Mouse (Mus musculus): ENCODE measurements around the gene Gast. TPM values are rescaled to one million over a fixed set of nuclear protein-coding genes. Genes with fewer than 3 reads are reported as not detected.
A peak's percentile ranks its signal among the peaks of the same experiment; 100 is the strongest.

Gast gene
- polyA plus RNA-seq, 1 experiment: not detected

- H3K27me3 ChIP-seq (ENCODE audit: control insufficient read depth, insufficient read depth, low read length, poor library complexity, severe bottlenecking): no peaks in the 10 kb centered on the region
- H3K9me3 ChIP-seq (replicated peaks; ENCODE audit: control insufficient read depth, insufficient read depth, low read length, poor library complexity, severe bottlenecking): no peaks in the 10 kb centered on the region
- peak overlapping the region; percentile 97 for H3K27ac ChIP-seq (ENCODE audit: insufficient read depth, low read length)
- peak overlapping the region; percentile 31 for H3K9ac ChIP-seq (ENCODE audit: low read depth, poor library complexity, severe bottlenecking)
- peaks cover 12% of the 10 kb centered on the region for H3K36me3 ChIP-seq (ENCODE audit: control insufficient read depth, insufficient read depth, low read length, poor library complexity, severe bottlenecking)
- no peak for TF ChIP-seq POLR2A (IDR thresholded peaks at IDR 0.05; ENCODE audit: insufficient read depth, low read length)
- 0 out of 2 replicates have a peak, but pooled peaks have one; percentile 8 for TF ChIP-seq EP300 (IDR thresholded peaks at IDR 0.05; ENCODE audit: insufficient read depth, low read depth, low read length)
- no peaks in the 10 kb centered on the region for H3K4me1 ChIP-seq (ENCODE audit: control insufficient read depth, insufficient read depth, low read length)
- peak overlapping the region; percentile 65 for H3K4me3 ChIP-seq (ENCODE audit: low read depth, low read length)
Observed at GRCm38 (mm10) chr11:100376746-100377389, 42.7 kb downstream of the Gast start.

- H3K9me3 ChIP-seq (replicated peaks; ENCODE audit: control insufficient read depth, insufficient read depth, low read length, poor library complexity, severe bottlenecking): no peaks in the 10 kb centered on the region
- H3K9ac ChIP-seq (ENCODE audit: low read depth, poor library complexity, severe bottlenecking): no peak overlapping the region
- H3K27ac ChIP-seq (ENCODE audit: insufficient read depth, low read length): peak overlapping the region; percentile 97; the same call in 1 of the 2 replicates
- TF ChIP-seq CTCF (IDR thresholded peaks at IDR 0.05; ENCODE audit: low read depth, low read length): no peak
- no peak for TF ChIP-seq EP300 (IDR thresholded peaks at IDR 0.05; ENCODE audit: insufficient read depth, low read depth, low read length)
- TF ChIP-seq POLR2A (IDR thresholded peaks at IDR 0.05; ENCODE audit: insufficient read depth, low read length): no peak
- H3K27me3 ChIP-seq (ENCODE audit: control insufficient read depth, insufficient read depth, low read length, poor library complexity, severe bottlenecking): no peaks in the 10 kb centered on the region
- peaks cover 8% of the 10 kb centered on the region for H3K36me3 ChIP-seq (ENCODE audit: control insufficient read depth, insufficient read depth, low read length, poor library complexity, severe bottlenecking)
- no peak overlapping the region for H3K4me3 ChIP-seq (ENCODE audit: low read depth, low read length)
- no peaks in the 10 kb centered on the region for H3K4me1 ChIP-seq (ENCODE audit: control insufficient read depth, insufficient read depth, low read length)
Observed at GRCm38 (mm10) chr11:100377989-100378388, 43.8 kb downstream of the Gast start.

GRCm38 (mm10) chr11:100378446-100378845 lies 44.2 kb downstream of the Gast start:
- Histone ChIP-seq H3K27ac (ENCODE audit: insufficient read depth, low read length) (no peak overlapping the region), H3K4me1 (ENCODE audit: control insufficient read depth, insufficient read depth, low read length) (no peaks in the 10 kb centered on the region), H3K27me3 (ENCODE audit: control insufficient read depth, insufficient read depth, low read length, poor library complexity, severe bottlenecking) (no peaks in the 10 kb centered on the region), H3K4me3 (ENCODE audit: low read depth, low read length) (no peak overlapping the region), H3K36me3 (ENCODE audit: control insufficient read depth, insufficient read depth, low read length, poor library complexity, severe bottlenecking) (peaks cover 8% of the 10 kb centered on the region), H3K9me3 (replicated peaks; ENCODE audit: control insufficient read depth, insufficient read depth, low read length, poor library complexity, severe bottlenecking) (no peaks in the 10 kb centered on the region), H3K9ac (ENCODE audit: low read depth, poor library complexity, severe bottlenecking) (no peak overlapping the region)
- no peak for TF ChIP-seq CTCF (IDR thresholded peaks at IDR 0.05; ENCODE audit: low read depth, low read length)
- TF ChIP-seq POLR2A (IDR thresholded peaks at IDR 0.05; ENCODE audit: insufficient read depth, low read length): no peak
- no peak for TF ChIP-seq EP300 (IDR thresholded peaks at IDR 0.05; ENCODE audit: insufficient read depth, low read depth, low read length)

- H3K9me3 ChIP-seq (replicated peaks; ENCODE audit: control insufficient read depth, insufficient read depth, low read length, poor library complexity, severe bottlenecking): no peaks in the 10 kb centered on the region
- no peaks in the 10 kb centered on the region for H3K27me3 ChIP-seq (ENCODE audit: control insufficient read depth, insufficient read depth, low read length, poor library complexity, severe bottlenecking)
- H3K9ac ChIP-seq (ENCODE audit: low read depth, poor library complexity, severe bottlenecking): no peak overlapping the region
- no peaks in the 10 kb centered on the region for H3K4me1 ChIP-seq (ENCODE audit: control insufficient read depth, insufficient read depth, low read length)
- TF ChIP-seq EP300 (IDR thresholded peaks at IDR 0.05; ENCODE audit: insufficient read depth, low read depth, low read length): no peak
- H3K27ac ChIP-seq (ENCODE audit: insufficient read depth, low read length): no peak overlapping the region
- H3K4me3 ChIP-seq (ENCODE audit: low read depth, low read length): no peak overlapping the region
- H3K36me3 ChIP-seq (ENCODE audit: control insufficient read depth, insufficient read depth, low read length, poor library complexity, severe bottlenecking): peaks cover 7% of the 10 kb centered on the region
Observed at GRCm38 (mm10) chr11:100379311-100379710, 45.1 kb downstream of the Gast start.

GRCm38 (mm10) chr11:100382682-100383081 lies 48.5 kb downstream of the Gast start:
- H3K4me1 ChIP-seq (ENCODE audit: control insufficient read depth, insufficient read depth, low read length): peaks cover 11% of the 10 kb centered on the region
- H3K9me3 ChIP-seq (replicated peaks; ENCODE audit: control insufficient read depth, insufficient read depth, low read length, poor library complexity, severe bottlenecking): no peaks in the 10 kb centered on the region
- TF ChIP-seq POLR2A (IDR thresholded peaks at IDR 0.05; ENCODE audit: insufficient read depth, low read length): no peak
- TF ChIP-seq EP300 (IDR thresholded peaks at IDR 0.05; ENCODE audit: insufficient read depth, low read depth, low read length): no peak
- no peak for TF ChIP-seq CTCF (IDR thresholded peaks at IDR 0.05; ENCODE audit: low read depth, low read length)
- H3K27ac ChIP-seq (ENCODE audit: insufficient read depth, low read length): no peak overlapping the region
- peaks cover 8% of the 10 kb centered on the region for H3K36me3 ChIP-seq (ENCODE audit: control insufficient read depth, insufficient read depth, low read length, poor library complexity, severe bottlenecking)
- H3K4me3 ChIP-seq (ENCODE audit: low read depth, low read length): no peak overlapping the region
- H3K27me3 ChIP-seq (ENCODE audit: control insufficient read depth, insufficient read depth, low read length, poor library complexity, severe bottlenecking): no peaks in the 10 kb centered on the region
- no peak overlapping the region for H3K9ac ChIP-seq (ENCODE audit: low read depth, poor library complexity, severe bottlenecking)

GRCm38 (mm10) chr11:100385016-100385415 lies 50.8 kb downstream of the Gast start:
- peaks cover 8% of the 10 kb centered on the region; the same call in 1 of the 2 replicates for H3K36me3 ChIP-seq (ENCODE audit: control insufficient read depth, insufficient read depth, low read length, poor library complexity, severe bottlenecking)
- peak overlapping the region; percentile 83 for H3K27ac ChIP-seq (ENCODE audit: insufficient read depth, low read length)
- TF ChIP-seq POLR2A (IDR thresholded peaks at IDR 0.05; ENCODE audit: insufficient read depth, low read length) (no peak), CTCF (IDR thresholded peaks at IDR 0.05; ENCODE audit: low read depth, low read length) (no peak), EP300 (IDR thresholded peaks at IDR 0.05; ENCODE audit: insufficient read depth, low read depth, low read length) (no peak)
- no peak overlapping the region for H3K9ac ChIP-seq (ENCODE audit: low read depth, poor library complexity, severe bottlenecking)
- no peaks in the 10 kb centered on the region for H3K27me3 ChIP-seq (ENCODE audit: control insufficient read depth, insufficient read depth, low read length, poor library complexity, severe bottlenecking)
- no peak overlapping the region for H3K4me3 ChIP-seq (ENCODE audit: low read depth, low read length)
- no peaks in the 10 kb centered on the region for H3K9me3 ChIP-seq (replicated peaks; ENCODE audit: control insufficient read depth, insufficient read depth, low read length, poor library complexity, severe bottlenecking)
- H3K4me1 ChIP-seq (ENCODE audit: control insufficient read depth, insufficient read depth, low read length): peaks cover 16% of the 10 kb centered on the region

Measured in ES-Bruce4 (cell line).